Mouse (Mus musculus) left cerebral cortex, postnatal 4 days (tissue): ENCODE measurements around the gene Scap. TPM values are rescaled to one million over a fixed set of nuclear protein-coding genes. Genes with fewer than 3 reads are reported as not detected.

Source experiments
- total RNA-seq, 2 experiments: library from RNA; stranded (reverse); gene quantifications; 2 replicates each; pipeline ENCODE4 v1.2.3; 2021

Gene Scap
- total RNA-seq, 2 experiments from 2014 or later, result 96.7 to 99.5 TPM

Other genes starting within 250 kb of the Scap start
- 100 to 1,000 TPM; 103 to 118 TPM for gene Smarcc1, start 215.6 kb upstream of the Scap start, total RNA-seq
- 100 to 1,000 TPM; 150 to 157 TPM for gene Dhx30, start 215.5 kb upstream of the Scap start, total RNA-seq
- 100 to 1,000 TPM; 420 to 463 TPM for gene Cspg5, start 89.5 kb upstream of the Scap start, total RNA-seq
- gene Elp6, start 28.1 kb upstream of the Scap start, total RNA-seq, result 10 to 100 TPM; 12.5 to 19.3 TPM
- 10 to 100 TPM; 66.7 to 73.3 TPM for gene Ptpn23, start 74.9 kb downstream of the Scap start, total RNA-seq
- gene Ngp, start 86.5 kb downstream of the Scap start, total RNA-seq, result under 1 TPM in 1 of 2 experiments, not detected in 1; 0.42 TPM
- 10 to 100 TPM; 48.9 to 52.4 TPM for gene Klhl18, start 143.4 kb downstream of the Scap start, total RNA-seq
- 1 to 10 TPM; 3.3 to 3.6 TPM for gene Kif9, start 143.7 kb downstream of the Scap start, total RNA-seq
- 10 to 100 TPM; 96.2 to 99.1 TPM for gene Setd2, start 199.3 kb downstream of the Scap start, total RNA-seq